Mouse (Mus musculus): ENCODE measurements around the gene Slc7a7.
A peak's percentile ranks its signal among the peaks of the same experiment; 100 is the strongest.

The Slc7a7 gene

DNA sequence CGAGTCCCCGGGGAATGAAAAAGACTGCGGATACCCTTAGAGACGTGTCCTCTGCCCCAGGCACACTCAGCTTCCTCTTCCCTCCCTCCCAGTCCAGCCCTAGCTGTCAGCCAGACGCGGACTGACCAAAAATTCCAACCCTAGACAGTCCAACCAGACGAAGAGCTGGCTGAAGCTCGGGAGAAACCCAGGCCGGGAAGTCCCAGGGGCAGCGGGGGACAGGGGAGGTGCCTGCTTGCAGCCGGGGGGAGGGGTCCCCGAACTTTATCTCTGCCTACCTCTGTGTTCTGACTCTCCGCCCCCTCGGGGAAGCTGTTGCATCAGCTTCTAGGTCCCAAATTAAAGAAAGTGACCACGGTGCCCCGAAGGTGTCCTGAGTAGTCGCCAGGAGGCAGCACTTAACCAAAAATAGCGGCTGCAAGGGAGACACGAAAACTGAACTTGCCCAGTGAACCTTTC, at the start of gene Slc7a7:
Slc7a7 (minus strand) TSS at position 158 of the 459 bp plus-strand sequence.
- peak in 1 of 2 experiments; percentile 45 for DNase-seq

DNA sequence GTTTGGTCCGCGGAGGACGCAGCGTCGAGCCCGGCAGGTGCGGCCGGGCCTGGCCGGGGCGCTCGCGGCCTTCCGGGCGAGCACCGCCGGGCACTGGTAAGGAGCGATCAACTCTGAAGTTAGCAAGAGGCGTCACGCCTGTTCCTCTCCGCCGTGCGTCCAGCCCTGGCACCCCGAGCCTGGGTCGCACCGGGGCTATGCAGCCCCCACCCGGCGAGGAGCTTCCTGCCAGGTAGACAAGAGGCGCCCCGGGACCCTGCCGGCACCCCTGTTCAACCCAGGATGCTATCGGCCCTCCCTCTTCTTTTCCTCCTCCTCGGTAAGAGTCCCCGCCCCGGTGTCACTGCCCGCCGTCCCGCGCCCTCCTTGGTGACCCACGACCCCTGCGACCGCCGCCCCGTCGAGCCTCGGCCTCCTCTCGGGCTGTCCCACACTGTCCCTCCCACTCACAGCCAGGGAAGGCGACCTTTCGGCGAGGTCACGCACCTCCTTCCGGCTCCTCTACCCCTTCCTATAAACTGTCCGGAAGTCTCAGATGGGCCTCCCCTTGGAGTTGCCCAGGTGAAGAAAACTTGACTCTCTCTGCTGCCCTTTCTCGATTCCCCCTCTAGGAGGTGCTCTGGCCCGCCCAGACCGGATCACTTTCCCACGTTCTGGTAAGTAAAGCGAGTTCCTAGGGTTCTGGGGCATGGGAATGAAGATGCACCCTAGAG, 46.9 kb upstream of the Slc7a7 start:
- DNase-seq = peak; percentile 87 to 89

DNA sequence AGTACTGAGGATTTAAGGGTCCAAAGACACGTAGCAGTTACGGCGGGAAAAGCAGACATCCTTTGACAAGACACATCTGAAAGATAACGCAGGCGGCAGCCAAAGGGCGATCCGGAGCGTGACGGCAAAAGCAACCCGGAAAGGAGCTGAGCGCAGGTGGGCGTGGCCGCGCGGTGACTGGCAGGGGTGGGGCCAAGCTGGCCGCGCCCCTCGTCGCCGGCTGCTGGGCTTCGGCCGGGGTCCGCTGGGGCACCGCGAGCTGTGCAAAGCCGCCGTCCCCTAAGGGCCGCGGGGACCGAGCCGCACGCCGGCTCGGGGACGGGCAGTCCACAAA, 46.3 kb upstream of the Slc7a7 start, which contains the start of gene Lrp10:
Lrp10 (plus strand) TSS at position 179 of the 334 bp plus-strand sequence.
- peak; percentile 90 to 91 for DNase-seq

GRCm38 (mm10) chr14:54463108-54463958, 45.8 kb upstream of the Slc7a7 start:
- no peak for DNase-seq

- no peak for DNase-seq
These were observed 44.6 kb upstream of the Slc7a7 start for GRCm38 (mm10) chr14:54462146-54462545.

DNA sequence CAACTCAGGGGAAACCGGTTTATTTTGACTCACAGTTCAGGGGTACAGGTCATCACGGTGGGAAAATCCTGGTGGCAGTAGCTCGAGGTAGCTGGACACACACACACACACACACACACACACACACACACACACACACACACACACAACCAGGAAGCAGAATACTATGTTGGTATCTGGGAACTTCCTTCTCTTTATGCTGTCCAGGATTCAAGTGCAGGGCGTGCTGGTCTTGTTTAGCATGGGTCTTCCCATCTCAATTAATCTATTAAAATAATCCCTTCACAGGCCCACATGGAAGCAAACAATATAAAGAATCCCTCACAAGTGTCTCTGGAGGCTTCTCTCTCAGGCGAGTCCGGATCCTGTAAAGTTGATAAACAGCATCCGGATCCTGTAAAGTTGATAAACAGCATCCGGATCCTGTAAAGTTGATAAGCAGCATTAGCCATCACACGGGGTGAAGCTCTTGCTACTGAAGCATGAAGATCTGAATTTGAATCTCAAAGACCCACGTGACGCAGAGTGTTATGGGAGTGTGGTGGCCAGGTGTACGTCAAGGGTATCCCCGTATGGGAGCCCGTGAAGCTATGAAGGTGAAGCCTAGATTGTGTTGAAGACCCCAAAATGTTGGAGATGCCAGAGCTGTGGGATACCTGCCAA, 40.5 kb upstream of the Slc7a7 start:
- DNase-seq = no peak

DNA sequence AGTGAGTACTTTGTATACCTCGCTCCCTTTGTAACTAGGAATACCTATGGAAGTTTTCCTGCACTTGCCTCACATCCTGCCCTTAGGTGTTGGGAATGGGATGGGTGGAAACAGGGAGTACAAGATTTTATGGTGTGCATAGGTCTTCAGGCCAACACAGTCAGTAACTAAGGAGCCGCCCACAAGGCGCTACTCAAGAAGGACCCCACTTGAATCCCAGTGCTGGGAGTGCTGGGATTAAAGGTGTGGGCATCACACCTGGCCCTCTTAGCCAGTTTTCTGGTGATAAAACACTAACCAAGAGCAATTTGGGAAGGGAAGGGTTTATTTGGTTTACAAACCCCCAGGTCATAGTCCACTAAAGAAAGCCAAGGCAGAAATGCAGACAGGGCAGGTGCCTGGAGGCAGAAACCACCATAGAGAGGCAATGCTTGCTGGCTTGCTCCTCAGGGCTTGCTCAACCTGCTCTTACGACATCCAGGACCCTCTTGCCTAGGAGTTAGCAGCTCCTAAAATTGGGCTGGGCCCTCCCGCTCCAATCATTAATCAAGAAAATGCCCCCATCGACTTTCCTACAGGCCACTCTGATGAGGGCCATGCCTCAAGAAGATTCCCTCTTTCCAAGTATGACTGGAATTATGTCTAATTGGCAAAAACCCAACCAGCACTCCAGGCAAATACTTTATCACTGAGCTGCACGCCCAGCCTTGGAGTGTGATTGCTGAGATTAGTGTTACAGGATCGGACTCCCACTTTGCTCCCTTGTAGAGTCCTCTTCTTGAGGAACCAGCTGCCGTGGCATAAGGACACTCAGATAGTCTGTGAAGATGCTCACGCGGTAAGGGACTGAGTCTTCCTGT, 37.3 kb upstream of the Slc7a7 start:
- DNase-seq = peak; percentile 56 to 71

- DNase-seq = peak; percentile 36 to 63
These were observed 36.0 kb upstream of the Slc7a7 start for GRCm38 (mm10) chr14:54453566-54453965.

DNA sequence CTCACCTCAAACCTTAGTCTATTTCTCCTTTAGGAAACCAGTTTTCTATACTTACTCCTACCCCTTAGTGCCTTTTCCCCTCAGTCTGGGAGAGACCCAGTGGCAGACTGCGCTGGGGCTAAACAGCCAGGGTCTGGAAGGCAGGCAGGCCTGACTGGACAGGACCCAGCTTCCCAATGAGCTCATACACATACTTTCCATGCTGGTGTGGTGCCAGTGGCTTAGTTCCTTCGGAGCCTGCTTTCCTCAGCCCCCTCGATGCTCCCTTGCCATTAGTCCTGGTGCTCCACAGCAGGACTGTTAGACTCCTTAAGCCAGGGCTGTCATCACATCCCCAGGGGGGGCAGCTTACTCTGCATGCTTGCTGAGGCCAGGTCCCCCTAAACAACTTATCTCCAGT, 27.9 kb upstream of the Slc7a7 start:
- no peak for DNase-seq

DNA sequence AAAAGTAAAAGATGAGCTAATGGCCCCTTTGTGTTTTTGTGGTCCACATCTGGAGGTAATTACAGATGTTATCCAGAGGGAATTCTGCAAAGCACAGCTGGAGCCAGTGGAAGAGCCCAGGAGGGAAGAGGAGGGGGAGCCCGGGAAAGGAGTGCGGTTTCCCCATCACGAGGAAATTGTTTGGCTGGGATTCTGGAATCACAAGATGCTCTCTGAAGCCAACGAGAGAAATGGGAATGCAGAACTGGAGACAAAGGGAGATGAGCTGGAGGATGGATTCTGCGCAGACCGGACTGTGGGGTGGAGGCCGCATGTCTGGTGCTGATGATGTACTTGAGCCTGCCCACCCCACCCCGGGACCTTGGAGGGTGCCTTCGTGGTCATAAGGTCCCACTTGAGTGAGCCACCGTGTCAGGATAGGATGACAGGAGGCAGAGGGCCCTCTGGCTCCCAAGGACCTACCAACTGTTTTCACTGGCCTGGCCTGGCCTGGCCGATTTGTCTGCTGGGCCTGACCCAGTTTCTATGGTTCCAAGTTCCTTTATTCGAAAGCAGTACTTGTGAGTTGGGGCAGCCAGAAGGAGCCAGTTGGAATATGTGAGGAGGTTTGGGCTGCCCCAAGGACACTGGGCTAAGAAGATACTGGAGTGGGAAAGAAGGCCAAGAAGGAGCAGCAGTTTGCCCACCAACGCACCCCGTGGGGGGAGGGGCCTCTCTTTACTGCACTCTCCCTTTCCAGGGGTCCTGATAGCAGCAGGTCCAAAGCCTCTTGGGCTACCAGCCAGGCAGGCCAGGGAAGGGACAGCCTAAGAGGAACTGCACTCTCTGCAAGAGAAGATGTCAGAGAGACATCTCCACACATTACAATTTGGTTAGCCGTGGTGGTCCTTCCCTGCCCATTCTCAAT, 26.4 kb upstream of the Slc7a7 start:
- DNase-seq = peak; percentile 38 to 45

DNA sequence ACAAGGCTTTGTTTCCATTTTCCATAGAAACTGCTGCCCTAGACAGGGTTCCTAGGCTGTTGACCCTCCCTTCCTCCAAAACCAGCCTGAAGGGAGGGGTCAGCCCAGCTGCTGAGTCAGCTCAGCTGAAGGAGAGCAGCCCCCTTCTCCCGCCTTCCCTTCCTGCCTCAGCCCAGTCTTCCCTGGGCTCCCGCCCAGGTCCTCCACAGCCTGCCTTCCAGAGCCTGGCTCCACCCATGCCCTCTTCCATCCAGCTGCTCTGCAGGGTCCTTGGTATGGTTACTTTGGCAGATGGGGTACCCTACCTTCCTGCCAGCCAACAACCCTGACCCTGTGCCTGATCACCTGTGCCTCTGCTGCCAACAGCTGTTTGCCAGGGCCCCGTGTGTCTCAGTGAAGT, 25.6 kb upstream of the Slc7a7 start:
- no peak for DNase-seq

- no peak for DNase-seq
These were observed 25.0 kb upstream of the Slc7a7 start for GRCm38 (mm10) chr14:54442548-54442947.

DNA sequence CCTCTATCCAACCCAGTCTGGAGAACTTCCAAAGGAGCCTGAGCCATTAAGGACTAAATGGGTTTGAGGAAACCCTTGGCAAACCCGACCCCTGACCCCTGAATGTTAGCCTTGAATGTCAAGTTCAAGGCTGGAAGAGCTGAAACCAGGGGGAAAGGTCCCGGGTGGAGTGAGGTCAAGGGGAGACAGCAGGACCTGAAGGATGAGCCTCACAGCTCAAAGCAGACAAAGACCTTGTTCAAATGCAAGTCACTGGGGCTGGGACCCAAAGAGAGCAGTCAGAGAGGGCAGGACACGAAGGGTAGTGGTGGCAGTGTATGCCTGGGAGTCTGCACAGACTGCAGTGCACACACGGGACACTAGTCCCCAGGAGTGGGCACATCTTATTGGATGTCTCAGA, 23.8 kb upstream of the Slc7a7 start:
- DNase-seq = no peak

GRCm38 (mm10) chr14:54440538-54440937, 23.0 kb upstream of the Slc7a7 start:
- DNase-seq = no peak

GRCm38 (mm10) chr14:54439610-54440009, 22.0 kb upstream of the Slc7a7 start:
- no peak for DNase-seq

DNA sequence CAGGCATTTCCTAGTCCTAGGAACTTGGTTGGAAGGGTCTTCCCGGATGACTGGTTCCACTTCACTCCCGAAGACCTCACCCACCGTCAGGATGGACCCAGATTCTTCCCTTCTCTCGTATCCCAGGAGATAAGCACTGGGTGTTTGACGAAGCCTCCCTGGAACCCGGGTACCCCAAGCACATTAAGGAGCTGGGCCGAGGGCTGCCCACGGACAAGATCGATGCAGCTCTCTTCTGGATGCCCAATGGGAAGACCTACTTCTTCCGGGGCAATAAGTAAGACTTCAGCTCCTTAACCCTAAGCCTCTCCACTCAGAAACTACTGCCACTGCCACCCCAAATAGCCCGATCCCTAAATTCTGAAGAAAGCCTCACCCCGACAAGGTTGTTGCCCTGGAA, 21.6 kb upstream of the Slc7a7 start:
- no peak for DNase-seq

- DNase-seq = no peak
These were observed 17.8 kb upstream of the Slc7a7 start for GRCm38 (mm10) chr14:54435194-54435918.

- peak; percentile 50 to 64 for DNase-seq
These were observed 16.5 kb upstream of the Slc7a7 start for GRCm38 (mm10) chr14:54433941-54434531.

DNA sequence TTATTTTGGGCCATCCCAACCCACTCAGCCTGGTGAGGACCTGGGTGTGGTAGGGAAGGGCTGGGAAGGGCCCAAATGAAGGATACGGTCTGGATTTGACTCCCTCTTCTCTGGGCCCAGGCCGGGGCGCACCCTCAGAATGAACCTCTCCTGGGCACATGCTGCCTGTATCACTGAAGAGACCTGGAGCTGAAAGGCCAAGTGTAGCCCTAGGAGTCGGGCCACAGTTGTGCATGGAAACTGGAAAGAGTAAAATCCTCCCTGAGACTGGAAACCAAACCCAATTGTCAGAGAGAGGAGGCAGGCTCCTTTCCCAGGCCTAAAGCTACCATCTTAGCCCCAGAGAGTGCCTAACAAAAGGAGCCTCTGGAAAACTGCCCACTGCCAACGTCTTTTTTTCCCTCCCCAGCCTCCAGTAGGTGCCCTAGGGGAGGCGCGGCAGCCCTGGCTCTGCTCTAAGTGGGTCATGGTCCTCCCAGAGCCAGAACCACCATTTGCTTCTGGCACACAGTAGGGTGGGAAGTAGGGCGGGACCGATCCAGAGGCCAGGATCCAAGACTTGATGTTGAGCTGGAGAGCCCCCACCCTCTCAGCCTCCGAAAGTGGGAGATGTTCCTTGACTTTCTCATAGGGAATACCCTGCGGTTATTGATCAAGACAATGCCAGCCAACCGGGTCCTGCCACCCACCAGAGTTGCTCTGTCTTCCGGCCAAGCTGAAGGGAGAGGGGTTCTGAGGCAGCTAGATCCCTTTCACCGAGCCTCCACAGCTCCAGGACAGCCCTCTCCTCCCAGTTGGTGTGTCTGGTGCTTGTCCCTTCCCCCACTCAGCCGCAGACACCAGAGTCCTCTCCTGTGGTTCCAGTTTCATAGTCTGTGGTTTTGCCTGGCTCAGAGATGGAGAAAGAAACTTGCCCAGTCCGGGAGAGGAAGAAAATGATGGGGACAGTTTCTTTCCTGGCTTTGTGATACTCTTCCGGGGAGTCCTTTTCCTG, 15.6 kb upstream of the Slc7a7 start:
- DNase-seq = peak in 1 of 2 experiments; percentile 33

All from lung, adult 18-20 months (tissue).